Mouse (Mus musculus) lung, adult 2 months (tissue): ENCODE results near the gene Tmem107.

Experiments used
- CTCF ChIP-seq: fragments of 200-500 bp; IDR thresholded peaks from 2 replicates; pipeline ENCODE4 v1.5.1; 2011; ENCODE audit warnings: mild to moderate bottlenecking, low read length, control low read depth; ENCODE audit not compliant: insufficient read depth
- POLR2A ChIP-seq: fragments of 200-500 bp; IDR thresholded peaks from 2 replicates; pipeline ENCODE4 v1.6.1; 2011; ENCODE audit warnings: low read depth, mild to moderate bottlenecking, control low read depth, low read length, borderline replicate concordance; ENCODE audit errors: extremely low read depth

DNA sequence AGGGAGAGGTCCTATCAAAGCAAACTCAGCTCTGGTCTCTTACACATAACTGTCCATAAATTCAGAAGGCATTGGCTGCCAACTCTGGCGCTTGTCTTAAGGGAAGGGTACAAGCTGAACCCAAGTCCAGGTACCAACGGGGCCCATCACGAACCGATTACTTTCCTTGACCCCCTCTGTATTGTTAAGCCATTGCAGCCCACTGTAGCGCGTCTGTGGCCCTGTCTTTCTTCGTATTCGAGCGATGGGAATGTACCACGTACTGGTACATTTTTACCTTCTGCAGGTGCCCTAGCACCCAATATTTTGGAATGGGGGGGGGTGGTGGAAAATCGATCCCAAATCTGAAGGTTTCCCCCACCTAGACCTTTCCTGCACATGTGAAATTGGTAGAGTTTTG lies 1.6 kb downstream of the Tmem107 start:
- TF ChIP-seq CTCF, result no peak
- TF ChIP-seq POLR2A, result no peak
